Mouse (Mus musculus) megakaryocyte, adult 5-6 weeks (primary cell): ENCODE measurements at regions not wholly inside any gene's neighbourhood (a gene's known extent, or its start where the extent isn't known, plus 50 kb on each side); places are given as distances from the start of the nearest gene placed in this dataset.
"Not testable (repeated sequence)": the region's sequence is repeated elsewhere in the genome, so short reads cannot be mapped to it uniquely, and the experiment has no call there.

Experiments used
- ATAC-seq: 2 replicates; pipeline ENCODE4 v1.8.0; 2016; ENCODE audit warnings: mild to moderate bottlenecking, inconsistent platforms; ENCODE audit not compliant: poor library complexity, severe bottlenecking

DNA sequence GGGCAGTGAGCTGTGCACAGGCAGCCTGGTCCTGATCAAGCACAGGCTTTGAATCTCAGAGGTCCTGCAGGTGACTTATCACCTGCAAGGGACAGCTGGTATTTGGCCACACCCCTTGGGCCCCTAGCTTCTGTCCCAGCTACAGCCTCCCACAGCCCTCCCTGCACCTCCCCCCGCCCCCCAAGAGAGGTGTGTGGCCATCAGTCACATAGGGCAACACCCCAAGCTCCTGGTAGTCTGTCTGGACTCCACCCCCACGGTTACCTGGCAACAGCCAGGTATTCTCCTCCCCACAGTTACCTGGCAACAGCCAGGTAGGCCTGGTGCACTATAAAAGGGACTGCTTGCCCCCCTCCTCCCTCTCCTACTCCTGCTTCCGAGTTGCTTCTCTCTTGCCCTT lies 98.0 kb downstream of the H2al2a start:
- ATAC-seq, result no peak

DNA sequence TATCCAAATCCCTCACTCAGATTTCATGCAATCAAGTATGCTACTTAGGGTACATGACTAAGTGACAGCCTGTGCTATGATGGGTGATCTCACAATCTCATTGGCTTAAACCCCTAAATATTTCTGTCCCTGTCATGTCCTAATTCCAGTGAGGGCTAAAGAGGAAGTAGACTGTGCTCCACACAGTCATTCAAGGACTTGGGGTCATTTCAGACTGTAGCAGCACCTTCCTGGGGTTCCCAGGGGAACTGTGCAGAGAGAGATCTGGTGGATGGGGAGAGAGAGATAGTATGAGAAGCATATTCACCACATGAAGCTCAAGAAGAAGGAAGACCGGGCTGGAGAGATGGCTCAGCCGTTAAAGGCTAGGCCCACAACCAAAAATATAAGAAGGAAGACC lies 100.7 kb downstream of the H2al2a start:
- no peak for ATAC-seq

DNA sequence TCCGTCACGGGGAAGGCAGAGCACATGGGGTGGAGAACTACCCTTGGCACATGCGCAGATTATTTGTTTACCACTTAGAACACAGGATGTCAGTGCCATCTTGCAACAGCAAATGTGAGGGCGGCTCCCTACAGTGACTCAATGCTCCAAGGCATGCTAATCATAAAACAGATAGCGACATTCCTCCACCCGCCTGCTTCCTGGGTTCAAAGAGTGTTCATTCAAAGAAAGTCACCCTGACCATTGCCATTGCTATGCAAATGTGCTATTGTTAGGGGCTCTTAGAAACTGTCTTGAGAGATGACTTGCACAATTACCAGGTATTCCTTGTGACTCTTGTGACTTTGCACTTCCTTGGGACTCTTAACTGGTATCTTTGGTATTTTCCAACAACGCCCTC lies 104.1 kb downstream of the H2al2a start:
- ATAC-seq, result not testable (repeated sequence)

- no peak for ATAC-seq
Measured at GRCm38 (mm10) chr2:17887699-17888098, 109.1 kb downstream of the H2al2a start.

DNA sequence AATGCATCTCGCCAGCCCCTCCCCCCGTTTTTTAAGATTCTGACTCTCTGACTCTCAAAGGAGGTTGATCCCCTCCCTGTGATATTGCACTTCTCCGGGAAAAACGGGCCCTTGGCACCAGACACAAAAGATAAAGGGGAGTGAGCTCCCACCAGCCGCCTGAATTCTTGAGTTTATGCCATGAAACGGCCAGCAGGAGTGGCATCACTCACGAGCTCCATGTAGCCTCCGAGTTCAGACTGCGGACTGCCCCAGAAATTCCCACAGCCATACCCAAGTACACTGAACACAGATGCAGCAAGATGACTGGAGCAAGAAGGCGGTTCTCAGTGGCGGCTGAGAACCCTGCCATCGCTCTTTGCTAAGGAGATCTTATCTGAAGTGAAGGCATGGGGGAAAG lies 114.4 kb downstream of the H2al2a start:
- no peak for ATAC-seq

DNA sequence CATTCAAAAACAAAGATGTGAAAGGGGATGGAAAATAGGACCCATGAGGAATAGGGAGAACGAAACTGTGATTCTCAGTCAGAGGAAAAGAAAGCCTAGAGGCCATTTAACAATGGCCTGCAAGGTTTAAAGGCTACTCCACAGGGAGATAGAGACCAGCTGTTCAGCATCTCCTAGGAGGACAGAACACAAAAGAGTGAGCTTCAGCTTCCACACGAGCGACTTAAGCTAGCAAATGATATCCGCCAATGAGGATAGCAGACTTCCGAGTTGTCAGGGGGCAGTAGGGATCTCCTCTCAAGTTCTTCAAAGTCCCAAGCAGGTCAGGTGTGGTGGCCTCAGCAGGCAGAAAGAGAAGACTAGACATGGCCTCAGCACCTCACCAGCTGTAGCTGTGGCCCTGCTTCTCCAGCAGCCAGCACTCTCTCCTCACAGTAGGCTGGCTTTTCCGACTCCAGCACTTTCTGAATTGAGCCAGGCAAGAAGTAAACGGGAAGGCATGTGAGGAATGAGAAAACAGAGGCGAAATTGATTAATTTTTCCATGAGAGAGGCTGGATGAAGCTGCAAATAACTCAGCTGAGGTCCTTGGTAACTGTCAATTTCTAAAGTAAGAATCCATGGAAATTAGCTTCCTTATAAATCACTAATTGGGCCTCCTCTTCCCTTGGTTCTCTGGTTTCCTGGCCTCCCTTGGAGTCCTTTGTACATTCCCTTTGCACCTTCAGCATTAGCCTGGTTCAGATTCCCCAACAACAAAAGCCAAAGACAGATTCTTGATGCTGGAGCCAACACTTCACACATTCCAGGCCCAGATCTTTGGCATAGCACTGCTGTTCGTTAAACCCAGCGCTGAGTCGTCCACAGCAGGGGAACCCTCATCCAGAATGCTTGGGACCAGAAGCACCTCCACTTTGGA lies 115.7 kb downstream of the H2al2a start:
- no peak for ATAC-seq

- ATAC-seq, result no peak
Measured at GRCm38 (mm10) chr2:17877901-17878300, 118.9 kb downstream of the H2al2a start.

DNA sequence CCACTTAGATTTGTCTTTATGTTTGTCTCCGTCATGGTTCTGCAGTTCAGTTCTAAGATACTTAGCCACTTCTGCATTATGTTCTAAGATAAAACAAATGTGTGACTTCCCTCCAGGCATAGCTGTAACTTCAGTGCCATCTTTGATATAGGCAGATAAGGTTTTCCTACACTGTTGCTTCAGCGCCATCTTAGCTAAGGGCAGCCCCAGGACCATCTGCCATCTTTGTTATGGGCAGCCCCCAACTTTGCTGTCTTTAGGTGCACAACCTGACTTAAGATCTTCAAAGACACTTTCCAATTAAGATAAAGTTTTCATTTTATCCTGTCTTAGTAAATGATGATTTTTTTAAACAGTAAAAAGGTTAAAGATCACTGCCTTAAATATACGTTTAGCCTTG lies 119.8 kb downstream of the H2al2a start:
- ATAC-seq, result no peak

GRCm38 (mm10) chr2:17876155-17876554 lies 120.6 kb downstream of the H2al2a start:
- no peak for ATAC-seq

- ATAC-seq, result no peak
Measured at GRCm38 (mm10) chr2:17870562-17870961, 126.2 kb downstream of the H2al2a start.

DNA sequence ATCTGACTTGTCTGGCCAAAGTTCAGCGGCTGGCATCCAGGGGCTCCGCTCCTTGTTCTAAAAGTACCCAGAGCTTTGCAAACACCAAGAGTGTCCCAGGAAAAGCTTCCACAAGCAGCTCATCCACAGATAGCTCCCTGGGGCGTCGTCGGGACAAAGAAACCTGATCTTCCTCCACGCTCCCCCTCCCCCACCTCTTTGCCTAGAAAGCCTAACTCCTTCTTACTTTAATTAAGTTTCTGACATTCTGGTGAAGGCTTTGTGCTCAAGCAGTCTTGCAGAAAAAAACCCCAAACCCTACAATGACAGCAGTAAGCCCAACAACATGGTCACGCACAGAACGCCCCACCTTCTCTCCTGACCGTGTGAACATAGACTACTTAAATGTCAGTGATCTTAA lies 128.6 kb downstream of the H2al2a start:
- ATAC-seq, result no peak

- ATAC-seq, result no peak
Measured at GRCm38 (mm10) chr2:17867341-17867740, 129.4 kb downstream of the H2al2a start.

GRCm38 (mm10) chr2:17861765-17862495 lies 130.7 kb upstream of the Nebl start:
- ATAC-seq, result no peak

- ATAC-seq, result no peak
Measured at GRCm38 (mm10) chr2:17860922-17861559, 129.8 kb upstream of the Nebl start.

- no peak for ATAC-seq
Measured at GRCm38 (mm10) chr2:17859234-17859633, 128.0 kb upstream of the Nebl start.

GRCm38 (mm10) chr2:17858326-17858725 lies 127.1 kb upstream of the Nebl start:
- ATAC-seq, result no peak

DNA sequence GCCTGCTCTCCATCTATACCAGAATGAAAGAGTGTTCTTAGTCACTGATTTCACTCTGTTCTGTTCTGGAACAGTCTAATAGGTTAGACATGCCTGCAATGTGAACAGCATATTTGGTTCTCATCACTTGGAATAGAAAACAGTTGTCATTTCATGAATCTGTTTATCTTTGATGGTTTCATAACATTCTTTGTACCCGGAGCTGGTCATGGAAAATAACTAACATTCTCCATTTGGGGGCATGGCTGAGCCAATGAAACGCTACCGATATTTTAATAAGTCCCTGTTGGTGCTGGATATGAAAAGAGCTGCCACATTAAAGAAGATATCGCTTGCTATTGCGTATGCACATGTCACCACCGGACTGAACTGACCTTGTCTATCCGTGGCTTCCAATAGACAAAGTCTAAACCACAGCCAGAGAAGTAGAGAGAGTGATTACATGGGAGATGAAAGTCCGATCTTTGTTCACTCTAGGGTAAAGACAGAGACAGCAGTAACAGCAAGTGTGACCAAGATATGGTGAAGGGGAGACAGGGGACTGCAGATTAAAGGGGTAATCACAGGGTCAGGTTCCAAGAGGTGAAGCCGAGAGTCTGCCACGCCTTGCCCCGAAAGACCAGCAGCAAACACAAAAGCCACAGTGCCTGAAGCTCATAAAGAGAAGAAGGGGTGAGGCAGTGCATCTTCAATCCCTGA lies 124.5 kb upstream of the Nebl start:
- no peak for ATAC-seq

- ATAC-seq, result no peak
Measured at GRCm38 (mm10) chr2:17854088-17854487, 122.8 kb upstream of the Nebl start.

DNA sequence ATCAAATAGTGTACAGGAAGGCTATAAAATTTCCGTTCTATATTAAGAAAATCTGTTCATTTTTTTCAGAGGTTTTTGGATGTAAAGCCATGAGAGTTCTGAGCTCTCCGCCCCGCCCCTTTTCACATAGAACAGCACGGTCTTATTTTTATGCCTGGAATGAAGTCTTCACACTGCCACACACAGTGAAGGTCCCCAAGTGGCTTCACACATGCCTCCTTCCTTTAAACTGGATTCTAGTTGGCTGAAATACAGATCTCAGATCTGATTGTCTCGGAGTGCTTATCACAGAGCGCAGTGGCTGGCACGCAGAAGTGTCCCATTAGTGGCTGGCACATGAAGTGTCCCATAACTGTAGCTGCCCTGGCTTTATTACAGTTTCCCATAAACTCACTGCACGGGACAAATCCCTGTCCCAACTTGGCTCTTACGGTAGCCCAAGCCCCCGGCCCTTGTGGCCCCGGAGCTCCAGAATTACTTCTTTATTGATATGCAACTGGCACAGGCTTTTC lies 122.3 kb upstream of the Nebl start:
- ATAC-seq, result no peak

DNA sequence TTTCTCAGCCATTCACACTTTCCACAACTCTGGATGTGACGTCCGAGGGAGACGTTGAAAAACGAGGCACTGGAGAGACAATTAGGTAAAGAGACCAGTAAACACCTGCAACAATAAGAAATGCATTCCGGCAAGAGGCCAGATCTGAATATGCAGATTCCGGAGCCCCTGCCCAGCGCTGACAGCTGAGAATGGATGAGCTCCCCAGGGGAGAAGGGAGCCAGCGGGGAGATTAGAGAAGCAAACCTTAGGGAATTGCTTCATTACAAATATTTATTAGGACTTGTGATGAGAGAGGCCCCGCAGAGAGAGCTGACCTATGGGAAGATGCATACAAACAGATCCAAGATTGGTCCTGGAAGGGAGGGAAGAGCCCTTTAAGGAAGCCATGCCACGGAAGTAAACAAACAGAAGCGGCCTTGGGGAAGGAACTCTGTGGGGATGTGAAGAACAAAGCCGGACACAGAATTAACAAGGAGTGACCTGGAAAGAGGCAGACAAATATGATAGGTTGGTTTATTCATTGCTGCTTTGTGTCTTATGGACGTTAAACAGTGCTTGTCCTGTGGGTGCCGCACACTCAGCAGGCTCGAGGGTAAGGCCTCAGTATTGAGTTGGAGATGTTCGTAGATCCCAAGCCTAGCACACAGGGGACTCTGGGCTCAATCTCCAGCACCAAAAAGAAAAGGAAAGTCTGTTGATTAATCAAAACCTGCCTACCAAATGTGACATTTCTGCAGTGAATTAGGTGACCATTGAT lies 121.7 kb upstream of the Nebl start:
- no peak for ATAC-seq
